Mouse (Mus musculus) ovary, adult 2 months (tissue): Measurements from ENCODE around the gene Prmt8. TPM values are rescaled to one million over a fixed set of nuclear protein-coding genes. Genes with fewer than 3 reads are reported as not detected.

Source experiments
- polyA plus RNA-seq: library from polyadenylated mRNA; depleted of rRNA; stranded (reverse); fragments of >200 nt; gene quantifications from 2 replicates; pipeline ENCODE4 v1.2.3, GENCODE M21; 2012; rRNA removed

The Prmt8 gene
- not detected in 2 replicates for polyA plus RNA-seq

GRCm38 (mm10) chr6:127769275-127770156, at the start of gene Prmt8:
Gene Prmt8 (minus strand): TSS chr6:127769472.

Other genes with a start within 250 kb of the Prmt8 start
- gene Cracr2a, start 208.1 kb downstream of the Prmt8 start, polyA plus RNA-seq, result 0.47 and 0.92 TPM in 2 replicates
- gene Tspan11, start 118.1 kb upstream of the Prmt8 start, polyA plus RNA-seq, result 13.2 and 20.5 TPM in 2 replicates